Mouse (Mus musculus): ENCODE measurements around the gene Spen. TPM values are rescaled to one million over a fixed set of nuclear protein-coding genes. Genes with fewer than 3 reads are reported as not detected.

The Spen gene
- polyA plus RNA-seq, 1 experiment = 56.0 TPM

- Histone ChIP-seq H3K4me1 (ENCODE audit: control insufficient read depth, insufficient read depth, insufficient read length, low read length) (peaks cover 6% of the 10 kb centered on the region; the same call in 1 of the 2 replicates), H3K36me3 (ENCODE audit: control insufficient read depth, insufficient read depth, low read length) (no peaks in the 10 kb centered on the region), H3K27me3 (ENCODE audit: control insufficient read depth, insufficient read depth, low read length) (no peaks in the 10 kb centered on the region), H3K4me3 (ENCODE audit: low read depth, low read length) (peak overlapping the region; percentile 79), H3K27ac (ENCODE audit: insufficient read depth, low read depth, low read length) (peak overlapping the region; percentile 100)
- under 1% methylated on average over 87 of the region's 98 CpGs for WGBS
- TF ChIP-seq POLR2A (IDR thresholded peaks at IDR 0.05; ENCODE audit: low read depth, low read length) (peak; percentile 73; the same call in 1 of the 2 replicates), CTCF (IDR thresholded peaks at IDR 0.05; ENCODE audit: extremely low read depth, insufficient read length, insufficient replicate concordance, low read depth, low read length) (no peak)
These were observed 8.2 kb upstream of the Spen start for GRCm38 (mm10) chr4:141546334-141547200.

- H3K36me3 ChIP-seq (ENCODE audit: control insufficient read depth, insufficient read depth, low read length) = no peaks in the 10 kb centered on the region
- peaks cover 6% of the 10 kb centered on the region; the same call in 1 of the 2 replicates for H3K4me1 ChIP-seq (ENCODE audit: control insufficient read depth, insufficient read depth, insufficient read length, low read length)
- WGBS = under 1% methylated on average over 56 of the region's 56 CpGs
- H3K27ac ChIP-seq (ENCODE audit: insufficient read depth, low read depth, low read length) = peak overlapping the region; percentile 100
- no peaks in the 10 kb centered on the region for H3K27me3 ChIP-seq (ENCODE audit: control insufficient read depth, insufficient read depth, low read length)
- peak overlapping the region; percentile 80 for H3K4me3 ChIP-seq (ENCODE audit: low read depth, low read length)
- TF ChIP-seq POLR2A (IDR thresholded peaks at IDR 0.05; ENCODE audit: low read depth, low read length) (peak; percentile 97), CTCF (IDR thresholded peaks at IDR 0.05; ENCODE audit: extremely low read depth, insufficient read length, insufficient replicate concordance, low read depth, low read length) (no peak)
These were observed 7.4 kb upstream of the Spen start for GRCm38 (mm10) chr4:141545743-141546333.

- H3K27ac ChIP-seq (ENCODE audit: insufficient read depth, low read depth, low read length) = peak overlapping the region; percentile 96
- no peaks in the 10 kb centered on the region for H3K36me3 ChIP-seq (ENCODE audit: control insufficient read depth, insufficient read depth, low read length)
- H3K4me3 ChIP-seq (ENCODE audit: low read depth, low read length) = peak overlapping the region; percentile 80
- peaks cover 4% of the 10 kb centered on the region; the same call in 1 of the 2 replicates for H3K4me1 ChIP-seq (ENCODE audit: control insufficient read depth, insufficient read depth, insufficient read length, low read length)
- H3K27me3 ChIP-seq (ENCODE audit: control insufficient read depth, insufficient read depth, low read length) = no peaks in the 10 kb centered on the region
- 1% methylated on average over 45 of the region's 45 CpGs for WGBS
- TF ChIP-seq CTCF (IDR thresholded peaks at IDR 0.05; ENCODE audit: extremely low read depth, insufficient read length, insufficient replicate concordance, low read depth, low read length) = no peak
- TF ChIP-seq POLR2A (IDR thresholded peaks at IDR 0.05; ENCODE audit: low read depth, low read length) = peak; percentile 30
These were observed 6.8 kb upstream of the Spen start for GRCm38 (mm10) chr4:141545071-141545742.

GRCm38 (mm10) chr4:141544536-141544935, 6.1 kb upstream of the Spen start:
- TF ChIP-seq POLR2A (IDR thresholded peaks at IDR 0.05; ENCODE audit: low read depth, low read length) = no peak
- no peak for TF ChIP-seq CTCF (IDR thresholded peaks at IDR 0.05; ENCODE audit: extremely low read depth, insufficient read length, insufficient replicate concordance, low read depth, low read length)
- Histone ChIP-seq H3K4me3 (ENCODE audit: low read depth, low read length) (no peak overlapping the region), H3K27ac (ENCODE audit: insufficient read depth, low read depth, low read length) (peak overlapping the region; percentile 39; the same call in 1 of the 2 replicates)

GRCm38 (mm10) chr4:141543593-141543992, 5.2 kb upstream of the Spen start:
- no peak overlapping the region for H3K4me3 ChIP-seq (ENCODE audit: low read depth, low read length)
- no peaks in the 10 kb centered on the region for H3K36me3 ChIP-seq (ENCODE audit: control insufficient read depth, insufficient read depth, low read length)
- no peak overlapping the region for H3K27ac ChIP-seq (ENCODE audit: insufficient read depth, low read depth, low read length)
- H3K4me1 ChIP-seq (ENCODE audit: control insufficient read depth, insufficient read depth, insufficient read length, low read length) = no peaks in the 10 kb centered on the region
- TF ChIP-seq POLR2A (IDR thresholded peaks at IDR 0.05; ENCODE audit: low read depth, low read length) = no peak
- TF ChIP-seq CTCF (IDR thresholded peaks at IDR 0.05; ENCODE audit: extremely low read depth, insufficient read length, insufficient replicate concordance, low read depth, low read length) = no peak
- H3K27me3 ChIP-seq (ENCODE audit: control insufficient read depth, insufficient read depth, low read length) = no peaks in the 10 kb centered on the region
- 88% methylated on average over 3 of the region's 3 CpGs for WGBS

More at GRCm38 (mm10) chr4:141544536-141544935, 6.1 kb upstream of the Spen start:
- Histone ChIP-seq H3K27me3 (ENCODE audit: control insufficient read depth, insufficient read depth, low read length) (no peaks in the 10 kb centered on the region), H3K4me1 (ENCODE audit: control insufficient read depth, insufficient read depth, insufficient read length, low read length) (no peaks in the 10 kb centered on the region), H3K36me3 (ENCODE audit: control insufficient read depth, insufficient read depth, low read length) (no peaks in the 10 kb centered on the region)
- 37% methylated on average over 2 of the region's 2 CpGs for WGBS

- WGBS = 84% methylated on average over 7 of the region's 7 CpGs
- H3K27me3 ChIP-seq (ENCODE audit: control insufficient read depth, insufficient read depth, low read length) = no peaks in the 10 kb centered on the region
- no peaks in the 10 kb centered on the region for H3K4me1 ChIP-seq (ENCODE audit: control insufficient read depth, insufficient read depth, insufficient read length, low read length)
- TF ChIP-seq CTCF (IDR thresholded peaks at IDR 0.05; ENCODE audit: extremely low read depth, insufficient read length, insufficient replicate concordance, low read depth, low read length) = no peak
- no peaks in the 10 kb centered on the region for H3K36me3 ChIP-seq (ENCODE audit: control insufficient read depth, insufficient read depth, low read length)
- H3K4me3 ChIP-seq (ENCODE audit: low read depth, low read length) = no peak overlapping the region
- no peak overlapping the region for H3K27ac ChIP-seq (ENCODE audit: insufficient read depth, low read depth, low read length)
These were observed 3.5 kb upstream of the Spen start for GRCm38 (mm10) chr4:141541851-141542250.
